Mouse (Mus musculus) cerebellum, postnatal 14 days (tissue): ENCODE measurements around the gene Casz1.
A peak's percentile ranks its signal among the peaks of the same experiment; 100 is the strongest.

Source experiments
- DNase-seq, 2 experiments: peaks; one replicate each; pipeline ENCODE4 v3.0.0; 2021; ENCODE audit warnings: mixed read lengths in 2 of 2

Casz1 gene

DNA sequence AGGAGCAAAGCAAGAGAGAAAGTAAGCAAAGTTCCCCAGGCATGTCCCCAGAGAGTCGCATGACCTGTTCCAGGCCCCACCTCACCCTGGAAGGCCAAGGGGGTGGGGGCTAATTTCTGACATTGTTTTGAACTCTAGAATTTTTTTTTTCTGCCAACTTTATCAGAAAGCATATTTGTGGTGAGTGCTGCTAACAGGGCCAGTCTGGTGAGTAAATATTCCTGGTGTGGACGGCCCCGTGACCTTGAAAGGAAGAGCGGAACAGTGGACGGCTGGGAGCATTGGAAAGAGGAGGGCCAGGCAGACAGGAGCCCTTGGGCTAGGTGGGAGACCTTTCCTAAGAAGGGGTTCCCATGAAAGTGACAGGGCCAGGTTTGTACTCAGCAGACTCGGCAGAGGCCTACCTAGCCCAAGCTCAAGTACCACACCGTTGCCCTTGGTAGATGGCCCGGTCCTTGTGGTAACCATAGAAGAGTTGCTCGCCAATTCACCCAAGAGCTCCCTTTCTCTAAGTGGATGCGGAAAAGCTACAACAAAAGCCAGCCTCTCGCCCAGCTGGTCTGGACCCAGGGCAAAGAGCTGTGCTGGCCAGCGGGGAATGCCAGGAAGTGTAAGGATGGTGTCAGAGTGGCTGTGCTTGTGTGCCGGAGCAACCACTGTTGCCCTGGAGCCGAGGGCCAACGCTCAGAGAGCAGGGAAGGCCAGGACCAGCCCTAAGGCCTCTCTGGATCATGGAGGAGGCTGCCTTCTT is 104.7 kb downstream of the Casz1 start:
- no peak for DNase-seq

DNA sequence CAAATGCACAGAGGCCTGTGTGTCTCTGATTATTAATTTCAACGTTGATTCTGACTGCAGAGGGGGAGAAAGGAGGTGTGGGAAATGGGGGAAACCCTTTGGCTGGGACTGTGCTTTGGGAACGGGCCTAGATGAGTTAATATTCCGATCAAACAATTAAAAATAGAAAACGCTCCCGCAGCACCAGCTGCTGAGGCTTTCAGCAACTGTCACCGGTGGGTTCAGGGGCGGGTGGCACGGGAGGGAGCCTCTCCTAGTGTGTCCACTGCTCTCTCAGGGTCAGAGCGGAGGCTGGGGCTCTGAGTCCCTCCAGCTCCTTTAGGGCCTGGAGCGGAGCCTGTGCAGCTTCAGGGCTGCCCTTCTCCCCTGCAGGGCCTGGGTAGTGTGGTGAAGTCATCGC is 105.3 kb downstream of the Casz1 start:
- DNase-seq, result no peak

DNA sequence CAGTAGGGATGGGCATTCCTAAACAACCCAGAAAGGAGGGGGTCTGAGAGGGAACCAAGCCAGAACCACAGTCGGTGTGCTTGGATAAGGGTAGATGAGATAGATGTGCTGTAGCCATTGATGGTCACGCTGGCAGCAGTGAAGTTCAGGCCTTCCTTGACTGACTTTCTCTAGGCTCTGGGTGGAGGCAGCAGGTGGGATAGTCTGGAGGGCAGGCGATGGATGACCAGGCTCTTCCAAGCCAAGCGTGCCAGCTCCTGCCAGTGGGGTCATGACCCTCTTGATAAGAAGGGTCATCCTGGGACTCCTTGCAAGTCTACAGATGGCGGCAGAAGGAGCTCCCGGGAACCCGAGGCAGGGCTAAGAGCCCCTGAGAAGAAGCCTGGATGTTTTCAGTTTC is 107.9 kb downstream of the Casz1 start:
- DNase-seq, result no peak

DNA sequence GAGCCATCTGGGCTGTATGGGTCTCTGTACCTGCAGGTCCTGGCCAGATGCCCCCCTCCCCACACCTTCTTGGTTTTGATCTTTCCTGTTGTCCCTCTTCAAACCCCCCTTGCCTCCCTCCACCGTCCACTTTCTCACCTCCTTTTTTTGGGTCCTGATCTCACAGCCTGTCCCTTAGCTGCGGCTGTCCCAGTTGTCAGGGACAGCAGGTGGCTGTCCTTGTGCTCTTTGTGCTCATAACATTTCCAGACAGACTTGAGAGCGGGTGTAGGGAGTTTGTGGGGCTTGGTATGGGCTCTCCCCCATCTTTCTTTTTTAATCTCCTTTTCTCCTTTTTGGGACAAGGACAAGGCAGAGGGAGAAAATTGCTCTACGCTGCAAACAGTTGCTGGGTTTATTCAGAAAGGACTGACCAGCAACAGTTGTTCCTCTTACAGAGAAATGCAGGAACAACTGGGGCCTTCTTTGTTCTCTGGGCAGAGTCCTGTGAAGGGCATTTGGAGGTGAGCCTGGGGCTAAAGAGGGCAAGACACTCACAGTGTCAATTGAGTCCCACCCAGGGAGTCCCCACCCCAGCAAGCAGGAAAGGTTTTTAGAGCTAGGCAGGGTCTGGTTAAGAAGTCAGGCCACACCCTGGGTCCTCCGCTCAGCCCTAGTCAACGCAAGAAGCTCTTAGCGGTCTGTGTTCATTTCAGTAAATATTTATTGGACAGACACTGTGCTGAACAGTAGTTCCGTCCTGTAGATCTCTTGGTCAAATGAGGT is 108.8 kb downstream of the Casz1 start:
- no peak for DNase-seq

DNA sequence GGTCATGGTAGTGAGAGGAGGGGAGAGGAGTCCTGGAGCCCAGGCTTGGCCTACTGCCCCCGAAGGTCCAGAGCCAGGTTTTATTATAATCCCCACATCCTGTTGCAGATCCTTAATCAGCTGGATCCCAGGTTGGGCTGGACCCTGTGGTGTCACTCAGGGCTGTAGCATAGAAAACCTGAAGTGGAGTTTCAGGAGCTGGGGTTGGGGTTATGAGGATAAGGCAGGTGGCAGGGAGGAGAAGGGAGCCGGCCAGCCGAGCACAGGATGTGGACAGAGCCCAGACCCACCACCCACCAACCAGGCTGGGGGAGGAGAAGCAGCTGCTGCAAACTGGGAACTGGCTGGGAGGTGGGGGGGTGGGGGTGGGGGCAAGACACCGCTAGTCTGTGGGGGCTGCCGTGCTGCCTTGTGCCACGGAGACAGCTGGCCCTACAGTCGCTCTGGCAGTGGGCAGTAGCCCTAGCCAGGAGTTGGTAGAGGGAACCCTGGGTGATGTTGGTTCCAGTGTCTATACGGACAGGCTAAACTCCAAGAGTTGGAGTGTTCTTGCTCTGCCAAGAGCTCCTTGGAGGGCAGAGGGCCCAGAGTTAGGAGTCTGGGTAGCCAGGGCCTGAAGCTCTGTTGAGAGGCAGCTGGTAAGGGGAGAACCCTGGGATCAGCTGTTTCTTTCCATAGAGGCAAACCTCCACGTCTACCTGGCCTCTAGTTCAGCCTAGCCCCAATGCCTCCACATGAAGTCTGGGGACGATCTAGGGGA is 110.8 kb downstream of the Casz1 start:
- peak; percentile 56 to 82 for DNase-seq

DNA sequence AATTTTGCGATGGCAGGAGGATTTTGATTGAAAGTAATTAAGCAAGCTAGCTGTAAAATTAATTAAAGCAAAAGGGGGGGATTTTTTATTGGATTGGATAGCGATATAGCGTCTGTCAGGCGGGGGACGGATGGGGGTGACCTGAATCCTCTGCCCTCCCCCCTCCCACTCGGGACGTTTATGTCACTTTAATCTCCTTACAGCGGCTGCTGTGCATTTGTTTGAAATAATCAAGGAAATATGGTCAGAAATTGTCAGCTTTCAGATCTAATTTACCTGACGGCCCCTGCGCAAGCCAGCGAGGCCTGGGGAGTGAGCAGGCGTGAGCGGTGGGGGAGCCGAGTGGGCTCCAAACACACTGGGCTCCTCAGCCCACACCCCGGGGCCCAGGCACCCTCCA is 111.6 kb downstream of the Casz1 start:
- no peak for DNase-seq

DNA sequence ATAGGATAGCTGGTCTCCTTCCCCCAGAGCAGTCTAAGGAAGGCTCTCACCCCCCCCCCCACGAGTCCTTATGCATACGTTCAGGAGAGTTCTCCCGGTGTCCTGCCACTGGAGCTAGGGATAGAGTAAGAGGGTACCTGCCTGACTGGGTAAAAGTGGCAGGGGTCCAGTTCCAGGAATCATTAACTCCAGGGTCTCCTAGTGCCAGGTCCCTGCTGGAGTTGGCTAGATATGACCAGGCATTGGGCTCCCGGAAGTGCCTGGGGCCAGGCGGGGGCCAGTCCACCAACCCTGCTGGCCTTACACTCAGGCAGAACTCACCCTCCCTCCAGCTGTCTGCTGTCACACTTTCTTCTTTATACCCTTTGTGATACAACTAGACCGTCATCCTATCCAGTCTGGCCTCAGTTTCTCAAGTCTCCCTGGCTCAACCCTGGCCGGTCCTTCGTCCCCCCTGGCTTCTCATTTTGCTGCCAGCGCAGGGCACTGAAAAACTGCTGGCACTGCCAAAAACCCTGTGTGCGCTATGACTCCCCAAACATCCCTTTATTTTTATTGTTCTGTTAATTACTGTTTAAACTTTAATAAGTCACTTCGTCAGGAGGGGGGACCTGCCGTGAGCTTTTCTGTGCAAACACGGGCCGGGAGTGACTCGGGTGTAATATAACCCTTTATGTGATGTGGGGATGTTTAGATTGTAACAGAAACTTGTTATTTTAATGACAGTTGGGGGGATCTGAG is 114.6 kb downstream of the Casz1 start:
- DNase-seq, result no peak

DNA sequence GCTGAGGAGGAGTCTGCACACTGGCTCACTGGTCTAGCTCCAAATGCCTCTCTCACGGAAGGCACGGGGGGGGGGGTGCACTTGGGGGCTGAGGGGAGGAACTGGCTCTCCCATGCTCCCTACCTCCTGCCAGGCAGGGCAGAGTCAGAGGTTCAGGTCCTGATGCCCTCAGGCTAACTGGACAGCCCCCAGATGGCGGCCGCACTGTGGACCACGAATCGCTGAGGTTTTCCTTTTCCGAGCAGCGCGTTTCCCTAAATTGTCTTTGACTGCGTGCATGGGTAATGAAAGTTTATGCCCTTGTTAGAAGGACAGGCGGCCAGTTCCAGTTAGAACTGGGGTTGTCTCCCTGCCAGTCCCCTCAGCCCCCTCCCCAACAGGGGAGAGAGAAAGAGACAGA is 116.4 kb downstream of the Casz1 start:
- DNase-seq, result no peak

DNA sequence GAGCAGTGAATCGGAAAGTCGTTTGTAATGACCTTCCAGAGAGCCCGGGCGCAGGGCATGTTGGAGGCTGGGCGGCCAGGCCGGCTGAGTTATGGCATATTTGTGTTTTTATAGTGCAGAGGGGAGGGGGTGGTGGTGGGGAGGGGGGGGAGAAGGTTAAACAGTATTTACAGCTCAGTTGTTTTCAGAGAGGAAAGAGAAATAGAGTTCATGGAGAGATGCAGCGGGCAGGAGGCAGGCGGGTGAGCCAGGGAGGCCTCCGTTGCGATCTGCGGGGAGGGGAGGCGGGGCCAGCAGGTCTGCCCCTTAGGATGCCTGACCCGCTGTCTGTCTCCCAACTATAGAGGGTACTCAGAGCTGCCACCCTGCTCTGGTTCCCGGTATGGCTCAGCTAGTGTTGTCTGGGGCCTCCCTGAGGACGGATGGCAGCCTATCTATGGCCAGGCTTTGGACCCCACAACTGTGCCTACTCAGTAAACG is 118.0 kb downstream of the Casz1 start:
- DNase-seq, result no peak

DNA sequence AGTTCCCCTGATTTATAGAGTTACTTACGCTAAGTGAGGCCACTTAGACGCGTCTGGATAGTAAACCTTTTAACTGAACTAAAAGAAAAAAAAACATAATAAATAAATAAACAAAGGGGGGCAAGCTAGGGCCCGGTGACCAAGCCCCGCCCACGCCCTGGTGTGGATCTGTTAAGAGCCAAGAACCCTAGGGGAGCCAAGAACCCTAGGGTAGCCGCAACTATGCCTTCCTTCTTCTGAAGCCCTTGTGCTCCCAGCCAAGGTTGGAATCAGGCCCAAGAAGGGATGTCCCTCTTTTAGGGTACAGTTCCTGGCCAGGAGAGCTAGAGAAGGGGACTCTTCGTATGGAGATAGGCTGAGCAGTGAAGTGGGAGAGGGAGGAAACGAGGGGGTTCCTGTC is 119.2 kb downstream of the Casz1 start:
- DNase-seq, result no peak

DNA sequence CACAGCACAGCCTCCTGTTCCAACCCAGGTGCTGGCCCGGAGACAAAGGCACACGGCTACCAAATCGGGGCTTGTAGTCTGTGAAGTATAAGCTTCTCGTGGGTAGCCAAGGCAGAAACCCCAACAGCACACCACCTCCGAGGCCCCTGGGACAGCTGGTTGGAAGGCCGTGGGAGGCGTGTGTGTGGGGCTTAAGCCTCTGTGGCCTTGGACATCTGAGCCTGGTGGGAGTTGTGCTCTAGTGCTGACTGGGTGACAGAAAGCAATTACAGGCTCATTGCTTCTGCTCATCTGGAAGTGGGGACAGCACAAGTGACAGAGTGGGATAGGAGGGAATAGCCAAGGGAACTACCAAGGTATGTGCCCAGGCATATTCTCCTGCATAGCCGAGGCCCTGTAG is 119.7 kb downstream of the Casz1 start:
- no peak for DNase-seq

DNA sequence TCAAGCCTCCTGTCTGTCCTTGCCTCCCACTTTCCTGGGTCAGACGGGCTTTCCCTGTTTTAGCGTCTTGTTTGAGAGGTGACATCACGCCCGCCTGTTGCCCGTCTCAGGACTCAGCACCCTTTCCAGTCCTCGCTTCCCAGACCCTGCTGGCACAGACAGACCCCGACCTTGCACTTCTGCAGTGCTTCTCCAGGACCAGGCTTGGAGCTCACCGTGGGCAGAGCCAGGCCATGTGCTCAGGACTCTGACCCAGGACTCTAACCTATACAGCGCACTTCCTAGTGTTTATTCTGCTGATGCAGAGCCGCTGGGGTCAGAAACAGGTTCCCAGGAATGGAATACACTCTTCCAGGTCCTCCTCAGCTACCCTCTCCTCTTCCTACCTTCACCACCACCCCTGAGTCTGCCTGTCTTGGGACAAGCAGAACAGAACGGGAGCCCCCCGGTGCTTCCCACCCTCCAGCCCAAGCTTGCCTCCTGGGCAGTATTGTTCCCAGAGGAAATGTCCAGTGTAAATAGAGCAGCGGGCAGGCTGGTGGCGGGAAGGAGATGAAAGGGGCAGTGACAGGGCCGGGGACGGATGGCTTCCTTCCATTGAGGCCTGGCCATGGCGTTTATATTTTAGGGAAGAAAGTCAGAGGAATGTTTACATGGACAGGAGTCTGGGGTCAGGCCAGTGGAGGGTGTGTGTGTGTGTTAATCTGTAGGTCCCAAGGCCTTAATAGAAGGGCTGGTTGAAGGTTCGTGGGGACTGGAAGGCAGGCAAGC is 121.5 kb downstream of the Casz1 start:
- DNase-seq, result no peak

DNA sequence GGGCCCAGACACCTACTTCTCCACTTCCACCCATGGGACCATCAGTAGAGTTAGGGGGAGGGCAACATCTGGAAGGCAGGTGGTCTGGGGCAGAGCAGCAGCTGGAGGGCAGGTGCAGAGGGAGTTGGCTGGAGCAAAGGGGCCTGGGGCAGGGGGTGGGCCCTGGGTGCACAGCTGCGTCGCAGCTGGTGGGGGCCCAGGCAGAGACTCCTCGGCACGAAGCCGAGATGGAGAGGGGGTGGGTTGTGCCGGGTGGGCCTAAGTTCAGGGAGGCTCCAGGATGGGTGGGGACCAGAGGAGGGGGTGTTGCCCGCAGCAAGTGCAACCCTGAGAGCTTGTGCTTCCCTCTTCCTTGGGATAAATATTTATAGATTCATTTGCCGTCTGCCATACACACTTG is 122.2 kb downstream of the Casz1 start:
- no peak for DNase-seq

DNA sequence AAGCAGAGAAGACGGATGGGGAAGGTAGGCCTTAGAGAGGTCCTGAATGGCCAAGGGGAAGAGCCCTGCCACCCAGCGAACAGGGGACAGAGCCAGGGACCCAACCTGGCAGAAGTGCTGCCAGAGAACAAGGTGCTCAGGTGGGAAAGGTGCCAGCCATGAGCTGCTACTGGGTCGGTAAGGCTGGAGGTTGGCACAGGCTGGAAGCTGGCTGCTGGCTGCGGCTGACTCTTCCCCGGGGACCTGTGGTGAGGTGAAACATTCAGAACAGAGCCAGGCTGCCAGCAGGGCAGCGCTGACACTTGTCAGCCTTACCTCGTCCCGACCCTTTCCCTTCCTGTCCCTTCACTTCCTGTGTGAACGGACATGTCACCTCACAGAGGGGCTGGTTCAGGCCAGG is 124.1 kb downstream of the Casz1 start:
- DNase-seq, result peak in 1 of 2 experiments; percentile 38

DNA sequence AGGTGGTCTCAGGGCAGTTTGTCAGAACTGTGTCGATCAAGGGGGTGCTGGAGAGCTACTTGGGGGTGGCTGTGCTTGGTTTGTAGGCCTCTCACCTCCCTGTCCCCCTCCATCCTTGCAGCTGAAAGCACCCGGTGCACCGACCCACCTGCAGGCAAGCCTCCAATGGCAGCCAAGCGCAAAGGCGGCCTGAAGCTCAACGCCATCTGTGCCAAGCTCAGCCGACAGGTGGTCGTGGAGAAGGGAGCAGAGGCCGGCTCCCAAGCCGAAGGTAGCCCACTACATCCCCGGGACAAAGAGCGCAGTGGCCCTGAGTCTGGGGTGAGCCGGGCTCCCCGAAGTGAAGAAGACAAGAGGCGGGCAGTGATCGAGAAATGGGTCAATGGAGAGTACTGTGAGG is 124.6 kb downstream of the Casz1 start:
- peak in 1 of 2 experiments; percentile 60 for DNase-seq

DNA sequence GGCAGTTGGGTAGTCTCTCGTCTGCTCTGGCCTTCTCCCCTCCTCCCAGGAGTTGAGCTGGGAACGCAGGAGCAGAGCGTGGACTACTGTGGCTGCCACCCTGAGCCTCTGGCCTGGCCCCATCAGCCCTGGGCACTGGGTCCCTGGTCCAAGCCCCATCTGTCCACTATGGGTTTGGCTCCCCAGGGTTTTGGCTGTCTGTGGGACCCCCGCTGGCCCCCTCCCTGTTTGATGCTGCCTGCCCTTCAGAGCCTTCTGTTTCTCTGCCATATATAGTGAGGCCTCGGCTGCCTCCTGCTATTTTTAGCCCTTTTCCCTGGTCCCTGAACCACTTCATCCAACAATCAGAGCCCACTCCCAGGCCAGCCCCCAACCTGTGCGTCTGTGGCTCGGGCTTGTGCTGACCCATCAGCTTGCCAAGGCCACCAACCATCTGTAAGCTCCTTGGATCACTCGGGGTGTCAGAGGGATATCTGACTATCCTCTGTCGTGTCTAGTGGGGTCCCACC is 126.5 kb downstream of the Casz1 start:
- peak; percentile 69 to 74 for DNase-seq

DNA sequence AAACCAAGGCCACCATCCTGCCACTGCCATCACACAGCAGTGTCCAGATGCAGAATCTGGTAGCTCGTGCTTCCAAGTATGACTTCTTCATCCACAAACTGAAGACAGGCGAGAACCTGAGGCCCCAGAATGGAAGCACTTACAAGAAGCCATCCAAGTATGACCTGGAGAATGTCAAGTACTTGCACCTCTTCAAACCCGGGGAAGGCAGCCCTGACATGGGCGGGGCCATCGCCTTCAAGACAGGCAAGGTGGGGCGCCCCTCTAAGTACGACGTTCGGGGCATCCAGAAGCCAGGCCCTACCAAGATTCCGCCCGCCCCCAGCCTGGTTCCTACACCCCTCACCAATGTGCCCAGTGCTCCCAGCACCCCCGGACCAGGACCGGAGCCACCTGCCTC is 128.9 kb downstream of the Casz1 start:
- no peak for DNase-seq

DNA sequence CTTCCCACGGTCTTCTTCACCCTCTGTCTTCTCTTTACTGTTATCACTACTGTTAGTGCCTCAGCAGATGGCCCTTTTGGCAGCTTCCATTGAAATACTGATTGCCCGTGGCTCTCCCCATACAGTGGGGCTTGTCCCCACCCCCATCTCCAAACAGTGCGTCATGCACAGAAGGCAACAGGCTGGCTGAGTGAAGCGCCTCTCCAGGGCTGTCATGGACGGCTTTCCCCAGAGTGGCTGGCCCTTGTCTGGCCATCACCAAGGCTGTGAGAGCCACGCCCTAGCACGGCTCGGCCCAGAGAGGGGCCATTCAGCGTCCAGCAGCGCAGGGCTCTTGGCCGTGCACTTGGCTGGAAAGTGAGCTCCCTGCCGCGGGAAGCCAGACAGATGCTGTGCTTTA is 131.0 kb downstream of the Casz1 start:
- peak in 1 of 2 experiments; percentile 37 for DNase-seq

DNA sequence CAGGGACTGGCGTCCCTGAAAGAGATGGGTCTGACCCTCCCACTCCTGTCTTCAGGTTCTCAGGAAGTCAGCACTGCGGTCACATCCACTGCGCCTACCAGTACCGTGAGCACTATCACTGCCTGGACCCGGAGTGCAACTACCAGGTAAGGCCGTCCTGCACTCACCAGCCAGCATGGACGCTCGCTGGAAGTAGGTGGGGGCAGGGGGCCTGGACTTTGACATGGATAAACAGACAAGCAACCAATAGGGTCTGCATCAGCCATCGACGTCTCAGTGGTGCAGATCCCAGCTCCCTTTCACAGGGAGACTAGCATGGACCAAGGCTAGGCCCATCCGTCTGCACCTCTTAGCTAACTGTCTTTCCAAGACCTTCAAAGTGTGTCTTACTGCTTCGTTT is 131.9 kb downstream of the Casz1 start:
- no peak for DNase-seq

DNA sequence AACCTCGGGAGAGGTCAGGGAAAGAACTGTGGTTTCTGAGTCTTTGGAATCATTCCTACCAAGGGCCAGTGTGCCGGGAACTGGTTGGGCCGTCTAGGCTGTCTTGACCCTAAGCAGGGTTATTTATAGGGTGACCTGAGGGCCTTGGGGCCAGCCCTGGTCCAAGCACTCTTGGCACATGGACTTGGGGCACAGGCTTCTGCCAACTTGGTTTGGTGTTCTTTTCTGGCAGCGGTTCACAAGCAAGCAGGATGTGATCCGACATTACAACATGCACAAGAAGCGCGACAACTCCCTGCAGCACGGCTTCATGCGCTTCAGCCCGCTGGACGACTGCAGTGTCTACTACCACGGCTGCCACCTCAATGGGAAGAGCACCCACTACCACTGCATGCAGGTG is 132.5 kb downstream of the Casz1 start:
- DNase-seq, result no peak

DNA sequence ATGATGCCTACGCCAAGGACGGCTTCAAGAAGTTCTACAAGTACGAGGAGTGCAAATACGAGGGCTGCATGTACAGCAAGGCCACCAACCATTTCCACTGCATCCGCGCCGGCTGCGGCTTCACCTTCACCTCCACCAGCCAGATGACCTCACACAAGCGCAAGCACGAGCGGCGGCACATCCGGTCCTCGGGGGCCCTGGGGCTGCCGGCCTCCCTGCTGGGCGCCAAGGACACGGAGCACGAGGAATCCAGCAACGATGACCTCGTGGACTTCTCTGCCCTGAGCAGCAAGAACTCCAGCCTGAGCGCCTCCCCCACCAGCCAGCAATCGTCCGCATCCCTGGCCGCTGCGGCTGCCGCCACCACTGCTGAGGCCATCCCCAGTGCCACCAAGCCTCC is 134.3 kb downstream of the Casz1 start:
- no peak for DNase-seq

DNA sequence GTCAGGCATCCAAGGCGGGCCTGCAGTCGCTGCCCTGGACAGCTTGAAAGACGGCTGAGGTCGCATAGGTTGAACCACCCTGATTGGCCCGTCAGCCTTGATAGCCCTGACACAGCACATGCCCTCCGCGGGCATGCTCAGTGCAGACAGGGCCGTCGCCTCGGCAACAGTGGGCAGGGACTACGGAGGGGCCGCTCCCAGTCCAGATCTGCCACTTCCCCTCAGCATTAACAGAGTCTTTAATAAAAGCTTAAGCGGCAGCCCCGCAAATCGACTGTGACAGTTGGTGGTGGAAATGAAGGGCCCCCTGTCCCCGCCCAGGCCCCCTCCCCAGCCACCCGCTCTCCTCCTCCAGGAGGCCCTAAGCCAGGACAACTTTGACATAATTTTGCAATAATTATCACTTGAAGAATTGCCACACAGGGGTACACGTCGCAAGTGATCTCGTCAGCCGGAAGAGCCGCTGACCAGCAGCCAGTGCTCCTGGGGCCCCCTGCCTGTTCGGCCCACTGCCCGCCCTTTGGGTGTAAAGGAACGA is 136.5 kb downstream of the Casz1 start:
- DNase-seq, result peak; percentile 47 to 60
